Mouse (Mus musculus): Measurements from ENCODE around the gene Traf7. TPM values are rescaled to one million over a fixed set of nuclear protein-coding genes. Genes with fewer than 3 reads are reported as not detected.

Gene Traf7
- 103 TPM for polyA plus RNA-seq (2017; shearing (Covaris generic))

GRCm38 (mm10) chr17:24527723-24528559 lies at the start of gene Traf7:
Gene Traf7, minus strand, starts transcription at chr17:24527938.

GRCm38 (mm10) chr17:24549618-24550415 lies 22.1 kb upstream of the Traf7 start, which contains the start of gene Pkd1:
Gene Pkd1, plus strand, starts transcription at chr17:24549834.

DNA sequence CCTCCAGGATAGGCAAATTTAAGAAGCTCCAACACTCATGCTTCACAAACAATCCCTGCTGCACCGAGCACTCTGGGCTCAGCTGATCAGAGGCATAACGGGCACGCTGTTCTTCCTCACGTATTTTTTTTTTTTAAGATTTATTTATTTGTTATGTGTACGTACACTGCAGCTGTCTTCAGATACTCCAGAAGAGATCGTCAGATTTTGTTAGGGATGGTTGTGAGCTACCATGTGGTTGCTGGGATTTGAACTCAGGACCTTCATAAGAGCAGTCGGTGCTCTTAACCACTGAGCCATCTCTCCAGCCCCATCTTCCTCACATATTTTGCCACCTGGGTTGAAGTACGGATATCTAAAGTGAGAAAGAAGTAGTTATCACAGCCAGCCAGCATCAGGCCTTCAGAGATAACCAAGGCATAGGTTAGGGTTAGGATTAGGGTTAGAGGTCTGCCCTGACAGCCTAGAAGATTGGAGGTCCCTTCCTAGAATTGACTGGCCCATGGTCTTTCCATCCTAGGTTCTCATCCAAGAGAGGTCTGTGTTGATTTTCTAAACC lies 6.5 kb upstream of the Traf7 start, which contains the start of gene Rab26:
Gene Rab26 (minus strand): TSS at position 51 of the 559 bp plus-strand sequence.

DNA sequence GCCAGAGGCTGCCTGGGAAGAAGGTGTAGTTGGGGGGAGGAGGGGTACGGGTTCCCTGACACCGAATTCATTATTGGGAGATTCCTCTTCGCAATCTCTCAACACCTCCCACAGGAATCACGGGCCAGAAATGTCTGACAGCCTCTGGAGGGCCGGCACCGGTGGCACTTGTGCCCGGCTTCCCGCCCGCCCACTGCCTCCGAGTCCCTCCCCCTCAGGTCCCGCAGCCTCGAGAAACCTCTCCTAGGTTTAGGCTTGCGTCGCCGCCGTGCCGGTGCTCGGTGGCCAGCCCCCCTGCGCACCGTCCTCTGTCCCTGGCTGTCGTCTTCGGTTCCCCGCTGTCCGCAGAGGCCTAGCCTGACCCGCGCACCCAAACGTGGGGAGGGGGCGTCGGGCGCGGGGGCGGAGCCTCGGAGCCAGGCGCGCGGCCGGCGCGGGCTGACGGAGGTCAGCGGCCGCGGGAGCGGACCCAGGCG lies 39.5 kb downstream of the Traf7 start, which contains the start of gene Caskin1:
Gene Caskin1 (plus strand): TSS at position 416 of the 476 bp plus-strand sequence.

GRCm38 (mm10) chr17:24478663-24479380 lies 48.9 kb downstream of the Traf7 start, which contains the start of gene Mlst8:
Gene Mlst8, minus strand, starts transcription at chr17:24479078.

GRCm38 (mm10) chr17:24473612-24474275 lies 54.0 kb downstream of the Traf7 start, which contains the start of gene Bricd5:
Gene Bricd5, plus strand, starts transcription at chr17:24473884.

DNA sequence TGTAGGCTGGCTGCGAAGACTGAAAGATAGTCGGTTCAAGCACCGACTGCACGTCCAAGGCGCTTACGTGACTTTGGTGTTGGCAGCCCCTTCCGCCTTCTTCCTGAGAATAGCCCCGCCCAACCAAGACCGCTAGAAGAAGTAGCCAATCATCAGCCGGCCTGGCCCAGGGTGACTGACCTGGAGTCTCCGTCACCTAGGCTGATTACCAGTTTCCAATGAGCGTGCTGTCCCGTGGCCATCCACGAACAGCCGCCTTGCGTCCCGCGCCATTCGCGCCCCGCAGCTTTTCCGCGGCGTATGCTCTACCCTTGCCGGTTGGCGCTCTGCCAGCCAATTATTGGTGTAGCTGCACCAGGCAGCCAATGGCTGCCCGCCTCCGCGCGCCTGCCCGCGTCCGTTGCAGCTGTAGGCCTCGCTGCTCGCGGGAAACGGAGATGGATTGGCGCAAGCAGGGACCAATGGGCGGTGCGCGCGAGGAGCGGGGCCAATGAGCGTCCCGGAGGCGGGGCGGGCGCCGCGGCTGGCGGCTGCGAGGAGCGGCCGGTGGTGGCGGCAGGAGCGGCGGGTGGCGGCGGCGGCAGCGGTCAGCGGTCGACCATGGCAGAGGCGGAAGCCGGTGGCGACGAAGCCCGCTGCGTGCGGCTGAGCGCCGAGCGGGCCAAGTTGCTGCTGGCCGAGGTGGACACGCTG lies 57.7 kb downstream of the Traf7 start, which contains the start of the genes E4f1 and Pgp:
Gene E4f1 (minus strand): TSS at position 404 of the 693 bp plus-strand sequence.
Gene Pgp (plus strand): TSS at position 483 of the 693 bp plus-strand sequence.

Other genes starting within 250 kb of the Traf7 start
- gene Abca17, start 176.9 kb downstream of the Traf7 start, polyA plus RNA-seq (2017; shearing (Covaris generic)): not detected
- 42.8 TPM for gene Abca3, start 176.0 kb downstream of the Traf7 start, polyA plus RNA-seq (2017; shearing (Covaris generic))
- gene Rnps1, start 113.4 kb downstream of the Traf7 start, polyA plus RNA-seq (2017; shearing (Covaris generic)): 211 TPM
- gene Eci1, start 101.3 kb downstream of the Traf7 start, polyA plus RNA-seq (2017; shearing (Covaris generic)): 95.3 TPM
- 6.8 TPM for gene Dnase1l2, start 84.8 kb downstream of the Traf7 start, polyA plus RNA-seq (2017; shearing (Covaris generic))
- 91.5 TPM for gene E4f1, start 57.6 kb downstream of the Traf7 start, polyA plus RNA-seq (2017; shearing (Covaris generic))
- 5.3 TPM for gene Pgp, start 57.5 kb downstream of the Traf7 start, polyA plus RNA-seq (2017; shearing (Covaris generic))
- gene Bricd5, start 54.1 kb downstream of the Traf7 start, polyA plus RNA-seq (2017; shearing (Covaris generic)): 0.41 TPM
- 31.0 TPM for gene Mlst8, start 48.9 kb downstream of the Traf7 start, polyA plus RNA-seq (2017; shearing (Covaris generic))
- 0.09 TPM for gene Caskin1, start 39.3 kb downstream of the Traf7 start, polyA plus RNA-seq (2017; shearing (Covaris generic))
- gene Rab26, start 6.3 kb upstream of the Traf7 start, polyA plus RNA-seq (2017; shearing (Covaris generic)): 13.7 TPM
- gene Pkd1, start 21.9 kb upstream of the Traf7 start, polyA plus RNA-seq (2017; shearing (Covaris generic)): 18.5 TPM
- gene Tsc2, start 104.7 kb upstream of the Traf7 start, polyA plus RNA-seq (2017; shearing (Covaris generic)): 55.0 TPM
- gene Nthl1, start 104.7 kb upstream of the Traf7 start, polyA plus RNA-seq (2017; shearing (Covaris generic)): 7.6 TPM
- not detected for gene Slc9a3r2, start 122.4 kb upstream of the Traf7 start, polyA plus RNA-seq (2017; shearing (Covaris generic))
- gene Npw, start 130.5 kb upstream of the Traf7 start, polyA plus RNA-seq (2017; shearing (Covaris generic)): not detected
- 3.2 TPM for gene Zfp598, start 141.7 kb upstream of the Traf7 start, polyA plus RNA-seq (2017; shearing (Covaris generic))
- gene Syngr3, start 162.0 kb upstream of the Traf7 start, polyA plus RNA-seq (2017; shearing (Covaris generic)): 0.68 TPM
- 12.2 TPM for gene Gfer, start 168.2 kb upstream of the Traf7 start, polyA plus RNA-seq (2017; shearing (Covaris generic))
- gene Noxo1, start 168.3 kb upstream of the Traf7 start, polyA plus RNA-seq (2017; shearing (Covaris generic)): 3.8 TPM
- gene Tbl3, start 179.7 kb upstream of the Traf7 start, polyA plus RNA-seq (2017; shearing (Covaris generic)): 67.3 TPM
- gene Rnf151, start 190.1 kb upstream of the Traf7 start, polyA plus RNA-seq (2017; shearing (Covaris generic)): not detected
- gene Rps2, start 190.2 kb upstream of the Traf7 start, polyA plus RNA-seq (2017; shearing (Covaris generic)): 723 TPM
- 245 TPM for gene Ndufb10, start 196.5 kb upstream of the Traf7 start, polyA plus RNA-seq (2017; shearing (Covaris generic))
- not detected for gene Rpl3l, start 199.9 kb upstream of the Traf7 start, polyA plus RNA-seq (2017; shearing (Covaris generic))
- 12.1 TPM for gene Msrb1, start 208.7 kb upstream of the Traf7 start, polyA plus RNA-seq (2017; shearing (Covaris generic))
- gene Hs3st6, start 225.1 kb upstream of the Traf7 start, polyA plus RNA-seq (2017; shearing (Covaris generic)): not detected